Mouse (Mus musculus): ENCODE results near the gene Stk31. TPM values are rescaled to one million over a fixed set of nuclear protein-coding genes. Genes with fewer than 3 reads are reported as not detected.
A peak's percentile ranks its signal among the peaks of the same experiment; 100 is the strongest.

Gene Stk31
- polyA plus RNA-seq, 1 experiment from 2014 or later: not detected

GRCm38 (mm10) chr6:49491526-49491925 lies 96.1 kb downstream of the Stk31 start:
- Histone ChIP-seq H3K4me2 (ENCODE audit: low read depth, low read length) (no peak overlapping the region), H3K27ac (ENCODE audit: low read depth, low read length) (no peak overlapping the region), H3K9me3 (ENCODE audit: control insufficient read depth, low read length) (no peaks in the 10 kb centered on the region), H3K4me1 (ENCODE audit: control insufficient read depth, insufficient read depth, low read length) (no peaks in the 10 kb centered on the region), H3K4me3 (ENCODE audit: low read depth, low read length) (no peak overlapping the region), H3K27me3 (ENCODE audit: control insufficient read depth, insufficient read depth, low read length) (no peaks in the 10 kb centered on the region), H3K9ac (replicated peaks; ENCODE audit: low read depth, low read length) (no peak overlapping the region), H3K36me3 (ENCODE audit: control insufficient read depth, insufficient read depth, low read length) (no peaks in the 10 kb centered on the region)
- no peak for ATAC-seq (ENCODE audit: low read depth)
- WGBS: 96% methylated on average over 10 of the region's 10 CpGs

- H3K4me2 ChIP-seq (ENCODE audit: low read depth, low read length): no peak overlapping the region
- peak; percentile 58; the same call in 1 of the 2 replicates for ATAC-seq (ENCODE audit: low read depth)
Measured at GRCm38 (mm10) chr6:49519053-49519452, 123.6 kb downstream of the Stk31 start.

More at GRCm38 (mm10) chr6:49519053-49519452, 123.6 kb downstream of the Stk31 start:
- no peaks in the 10 kb centered on the region for H3K27me3 ChIP-seq (ENCODE audit: control insufficient read depth, insufficient read depth, low read length)
- no peaks in the 10 kb centered on the region for H3K36me3 ChIP-seq (ENCODE audit: control insufficient read depth, insufficient read depth, low read length)
- H3K27ac ChIP-seq (ENCODE audit: low read depth, low read length): no peak overlapping the region
- WGBS: 7% methylated on average over 6 of the region's 6 CpGs
- no peaks in the 10 kb centered on the region for H3K9me3 ChIP-seq (ENCODE audit: control insufficient read depth, low read length)
- H3K9ac ChIP-seq (replicated peaks; ENCODE audit: low read depth, low read length): no peak overlapping the region
- H3K4me3 ChIP-seq (ENCODE audit: low read depth, low read length): no peak overlapping the region
- H3K4me1 ChIP-seq (ENCODE audit: control insufficient read depth, insufficient read depth, low read length): no peaks in the 10 kb centered on the region

Other genes starting within 250 kb of the Stk31 start
- gene Igf2bp3, start 180.6 kb upstream of the Stk31 start, polyA plus RNA-seq (2014; fragmentation: Nextera tagmentation; extraction: Ambion mirVana): 26.9 and 34.7 TPM in 2 replicates
- gene Tra2a, start 131.6 kb upstream of the Stk31 start, polyA plus RNA-seq (2014; fragmentation: Nextera tagmentation; extraction: Ambion mirVana): 50.6 and 64.2 TPM in 2 replicates
- 10.0 and 10.9 TPM in 2 replicates for gene Ccdc126, start 76.3 kb upstream of the Stk31 start, polyA plus RNA-seq (2014; fragmentation: Nextera tagmentation; extraction: Ambion mirVana)
- 3.6 and 7.3 TPM in 2 replicates for gene Fam221a, start 27.9 kb upstream of the Stk31 start, polyA plus RNA-seq (2014; fragmentation: Nextera tagmentation; extraction: Ambion mirVana)